Mouse (Mus musculus): ENCODE results near the gene Wdr44.
"Not testable (repeated sequence)": the region's sequence is repeated elsewhere in the genome, so short reads cannot be mapped to it uniquely, and the experiment has no call there.

Gene Wdr44

GRCm38 (mm10) chrX:23692722-23693442 lies at the start of gene Wdr44:
TSS of gene Wdr44 (plus strand) at chrX:23693051.
- peak; percentile 96 for DNase-seq

DNA sequence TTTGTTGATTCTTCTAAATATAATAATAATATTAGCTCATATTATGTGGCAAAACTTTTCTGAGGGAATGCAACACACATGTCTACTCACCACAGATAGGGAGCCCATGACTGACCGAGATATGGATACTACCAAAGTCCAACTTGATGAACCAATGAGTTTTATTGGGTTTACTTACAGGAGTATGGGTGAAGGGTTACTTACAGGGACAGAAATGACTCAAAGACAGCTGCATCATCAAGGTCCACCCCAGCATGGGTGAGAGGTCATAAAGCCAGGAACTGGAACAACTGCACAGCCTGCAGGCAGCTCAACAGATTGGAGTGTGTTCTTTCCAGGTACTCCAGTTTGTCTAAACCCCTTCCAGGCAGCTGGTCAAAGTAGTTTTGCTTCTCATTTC lies 44.5 kb upstream of the Wdr44 start:
- no peak for DNase-seq

- DNase-seq: no peak
These were observed 30.6 kb upstream of the Wdr44 start for GRCm38 (mm10) chrX:23662216-23662615.

DNA sequence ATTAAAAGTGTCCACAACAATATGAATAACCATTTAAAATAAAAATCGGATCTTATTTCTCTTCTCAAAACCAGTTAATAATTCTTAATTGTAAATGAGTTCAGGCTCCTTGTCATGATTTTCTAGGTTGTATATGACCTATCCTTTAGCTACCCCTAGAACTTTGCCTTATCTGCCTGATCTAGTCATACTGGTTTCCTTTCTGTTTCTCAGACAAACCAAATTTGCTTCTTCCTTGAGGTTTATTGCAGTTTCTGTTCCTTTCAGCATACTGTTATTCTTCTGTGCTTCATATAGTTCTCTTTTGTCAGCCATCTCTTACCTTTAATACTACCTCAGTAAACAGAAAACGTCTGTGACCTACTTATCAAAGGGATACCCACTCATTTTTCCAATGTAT lies 19.7 kb upstream of the Wdr44 start:
- DNase-seq: no peak

DNA sequence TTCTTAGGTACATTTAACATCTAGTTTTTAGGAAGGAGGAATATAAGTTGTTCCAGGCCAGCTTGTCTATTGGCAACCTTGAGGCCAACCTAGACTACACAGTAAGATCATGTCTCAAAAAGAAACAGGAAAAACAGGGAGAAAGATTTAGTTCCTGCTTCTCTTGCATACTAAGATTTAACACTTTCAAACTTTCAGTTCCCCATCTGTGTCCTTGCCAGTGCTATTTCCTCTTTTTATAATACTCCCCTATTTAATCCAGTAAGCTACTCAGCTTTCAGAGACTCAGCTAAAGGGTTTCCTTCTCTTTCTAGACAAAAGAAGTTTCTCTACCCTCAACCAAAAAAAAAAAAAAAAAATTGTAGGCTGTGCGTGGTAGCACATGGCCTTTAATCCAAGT lies 17.4 kb upstream of the Wdr44 start:
- no peak for DNase-seq

DNA sequence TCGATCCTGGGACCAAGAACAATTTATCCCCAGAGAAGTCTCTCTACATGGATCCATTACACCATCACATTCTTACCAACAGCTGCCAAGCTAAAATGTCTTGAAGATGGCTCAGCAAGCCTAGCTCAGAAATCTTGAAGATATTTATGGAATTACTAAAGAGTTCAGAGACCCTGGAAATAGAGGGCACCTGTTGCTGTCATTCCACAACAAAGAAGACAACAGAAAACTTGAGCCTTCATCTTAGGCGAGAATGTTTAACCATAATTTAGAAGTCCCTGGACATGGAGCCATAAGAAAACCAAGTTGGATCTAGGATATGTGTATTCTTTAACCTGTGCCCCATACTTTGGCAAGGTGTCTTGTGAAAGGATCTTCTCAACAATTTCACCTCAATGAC lies 16.3 kb upstream of the Wdr44 start:
- DNase-seq: no peak

GRCm38 (mm10) chrX:23677511-23677910 lies 15.3 kb upstream of the Wdr44 start:
- DNase-seq: no peak

DNA sequence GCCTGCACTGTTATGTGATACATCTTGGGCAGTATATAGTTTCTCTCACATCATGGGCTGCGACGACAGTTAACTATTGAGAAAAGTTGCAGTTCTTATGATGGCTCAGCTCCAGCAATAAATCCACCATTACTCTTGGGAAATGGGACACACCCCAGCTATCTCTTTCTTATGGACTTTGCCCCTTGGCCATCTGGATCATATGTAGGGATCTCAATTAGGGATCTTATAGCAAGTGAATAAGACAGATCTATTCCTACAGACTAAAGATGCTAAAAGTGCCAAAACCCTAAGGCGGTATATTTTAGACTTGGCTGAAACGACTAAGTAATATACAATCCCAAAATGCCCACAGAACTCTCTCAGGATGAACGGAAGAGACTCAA lies 522 bp upstream of the Wdr44 start:
- peak; percentile 3 for DNase-seq

DNA sequence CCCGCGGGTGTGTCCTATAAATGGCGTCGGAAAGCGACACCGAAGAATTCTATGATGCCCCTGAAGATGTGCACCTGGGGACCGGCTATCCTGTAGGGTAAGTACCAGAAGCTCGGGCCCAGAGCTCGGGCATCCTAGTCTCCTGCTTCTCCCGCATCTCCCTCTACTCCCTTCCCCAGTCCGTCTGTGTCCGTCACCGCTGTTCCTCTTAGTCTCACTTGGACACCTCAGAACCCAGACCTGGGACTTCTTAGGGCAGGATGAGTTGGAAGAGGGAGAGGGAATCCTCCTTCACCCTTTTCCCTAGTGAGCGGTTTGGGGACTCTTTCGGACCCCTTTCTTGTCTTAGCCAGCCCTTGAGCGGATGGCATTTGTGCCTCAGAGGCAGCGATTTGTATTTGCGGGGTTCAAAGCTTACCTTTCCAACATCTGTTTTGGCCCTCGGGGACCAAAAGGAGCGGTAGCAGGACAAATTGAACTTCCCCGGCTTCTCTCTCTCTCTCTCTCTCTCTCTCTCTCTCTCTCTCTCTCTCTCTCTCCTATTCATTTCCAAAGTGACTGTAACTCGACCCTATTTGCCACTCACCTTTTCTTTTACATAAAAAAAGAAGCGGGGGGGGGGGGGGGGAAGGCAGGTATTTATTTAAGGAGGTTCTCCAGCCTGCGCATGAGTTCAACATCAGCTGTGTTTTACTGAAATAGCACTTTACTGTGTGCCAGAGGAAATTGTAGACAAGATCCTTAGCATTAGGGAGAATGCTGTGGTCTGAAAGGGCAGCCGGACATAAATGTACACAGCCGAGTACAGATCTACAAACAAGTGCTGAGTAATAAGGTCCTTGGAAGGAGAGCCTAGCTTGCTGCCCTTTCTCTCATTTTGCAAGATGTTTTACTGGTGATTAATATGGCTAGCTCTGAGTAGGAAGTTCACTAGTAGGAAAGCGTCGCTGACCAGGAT lies 871 bp downstream of the Wdr44 start:
- DNase-seq: no peak

- DNase-seq: no peak
These were observed 1.7 kb downstream of the Wdr44 start for GRCm38 (mm10) chrX:23694588-23694987.

DNA sequence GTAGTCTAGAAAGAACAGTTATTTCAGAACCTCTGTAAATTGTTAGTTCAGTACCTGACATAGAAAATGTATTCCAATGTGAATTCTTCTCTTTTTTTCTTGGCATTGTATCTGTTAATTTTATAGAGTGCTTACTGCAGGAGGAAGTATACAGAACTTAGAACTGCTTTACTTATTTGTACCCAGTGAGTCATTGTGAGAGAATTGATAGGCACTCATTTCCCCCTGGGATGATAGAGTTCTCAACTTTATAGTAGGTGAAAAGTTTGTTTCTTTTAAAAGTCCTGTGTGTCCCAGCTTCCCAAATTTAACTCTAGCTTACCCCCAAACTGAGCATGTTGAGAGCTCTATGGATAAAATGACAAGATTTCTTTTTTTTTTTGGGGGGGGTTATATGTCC lies 2.3 kb downstream of the Wdr44 start:
- no peak for DNase-seq

DNA sequence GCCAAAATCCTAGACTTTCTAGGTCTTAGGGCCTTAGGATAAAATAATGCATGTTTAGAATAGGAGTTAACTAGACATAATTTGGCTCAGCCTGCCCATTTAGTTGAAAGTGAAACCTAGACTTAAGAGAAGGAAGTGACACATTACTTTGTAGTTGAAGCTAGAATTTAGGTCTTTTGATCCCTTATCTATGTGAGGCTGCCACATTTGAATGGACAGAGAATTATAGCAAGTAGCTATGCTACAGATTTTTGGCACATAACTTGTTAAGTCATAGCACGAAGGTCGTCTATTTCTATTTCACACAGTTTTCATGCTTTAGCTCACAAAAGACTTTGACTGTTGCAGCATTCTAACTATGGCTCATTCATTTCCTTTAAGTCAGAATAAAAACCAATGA lies 4.5 kb downstream of the Wdr44 start:
- no peak for DNase-seq

GRCm38 (mm10) chrX:23699023-23699422 lies 6.2 kb downstream of the Wdr44 start:
- DNase-seq: no peak

GRCm38 (mm10) chrX:23717247-23717646 lies 24.4 kb downstream of the Wdr44 start:
- DNase-seq: no peak

- no peak for DNase-seq
These were observed 34.6 kb downstream of the Wdr44 start for GRCm38 (mm10) chrX:23727463-23727862.

- no peak for DNase-seq
These were observed 61.8 kb downstream of the Wdr44 start for GRCm38 (mm10) chrX:23754671-23755070.

DNA sequence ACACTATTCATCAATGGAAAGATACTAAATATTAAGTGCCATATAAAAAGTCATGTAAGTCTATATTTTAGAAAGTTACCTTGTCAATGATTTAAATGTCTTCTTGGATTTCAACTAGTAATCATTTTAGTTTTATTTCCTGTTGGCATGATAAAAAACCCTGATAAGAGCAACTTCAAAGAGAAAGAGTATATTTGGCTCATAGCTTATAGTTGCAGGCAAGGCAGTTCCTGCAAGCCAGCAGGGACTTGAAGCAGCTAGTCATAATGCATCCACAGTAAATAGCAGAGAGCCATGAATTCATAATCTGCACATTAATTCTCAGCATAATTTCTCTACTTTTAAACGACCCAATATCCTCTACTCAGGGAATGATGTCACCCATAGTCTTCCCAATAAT lies 75.0 kb downstream of the Wdr44 start:
- no peak for DNase-seq

DNA sequence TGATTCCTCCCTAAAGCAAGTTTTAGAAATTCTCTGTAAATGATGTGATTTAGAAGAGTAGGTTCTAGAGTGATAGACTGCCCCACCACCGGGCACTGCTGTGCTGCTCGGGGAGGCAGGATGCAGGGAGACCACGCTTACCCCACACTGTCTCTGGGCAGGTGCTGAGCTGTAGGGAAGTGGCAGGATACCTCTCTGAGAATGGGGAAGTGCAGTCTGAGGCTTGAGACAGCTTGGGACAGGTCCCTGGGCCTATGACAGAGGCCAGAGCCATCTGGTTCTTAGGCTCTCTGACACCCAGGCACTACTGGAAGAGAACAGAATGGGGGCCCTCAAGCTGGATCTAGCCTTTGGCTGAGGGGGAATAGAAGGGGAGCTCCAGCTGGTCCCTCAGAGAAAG lies 114.3 kb downstream of the Wdr44 start:
- no peak for DNase-seq

GRCm38 (mm10) chrX:23810365-23810764 lies 117.5 kb downstream of the Wdr44 start:
- DNase-seq: no peak

- DNase-seq: not testable (repeated sequence)
These were observed 120.4 kb downstream of the Wdr44 start for GRCm38 (mm10) chrX:23813287-23813686.

- not testable (repeated sequence) for DNase-seq
These were observed 130.0 kb downstream of the Wdr44 start for GRCm38 (mm10) chrX:23822885-23823284.

- no peak for DNase-seq
These were observed 130.7 kb downstream of the Wdr44 start for GRCm38 (mm10) chrX:23823398-23824023.

- not testable (repeated sequence) for DNase-seq
These were observed 140.9 kb downstream of the Wdr44 start for GRCm38 (mm10) chrX:23833784-23834183.

DNA sequence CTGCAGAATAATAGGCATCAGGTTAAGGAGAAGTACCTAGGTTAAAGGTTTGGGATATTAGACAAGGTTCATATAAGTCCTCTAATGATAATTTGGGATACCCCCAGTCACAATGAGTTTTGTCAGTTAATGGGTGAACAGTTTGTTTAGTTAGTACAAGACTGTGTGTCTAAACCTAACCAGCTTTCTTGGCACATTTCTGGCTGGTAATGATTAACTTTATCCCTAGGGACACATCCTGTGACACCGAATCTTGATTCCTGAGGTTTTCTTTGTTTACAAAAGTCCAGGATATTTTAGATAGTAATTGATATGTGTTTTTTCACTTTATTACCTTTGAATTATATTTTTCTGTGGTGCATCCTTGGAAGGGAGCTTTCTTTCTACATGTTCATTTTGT lies 148.1 kb downstream of the Wdr44 start:
- DNase-seq: no peak
